Comparison of ENCODE assay signal across 10 mouse cellular contexts in the genomic region with DNA sequence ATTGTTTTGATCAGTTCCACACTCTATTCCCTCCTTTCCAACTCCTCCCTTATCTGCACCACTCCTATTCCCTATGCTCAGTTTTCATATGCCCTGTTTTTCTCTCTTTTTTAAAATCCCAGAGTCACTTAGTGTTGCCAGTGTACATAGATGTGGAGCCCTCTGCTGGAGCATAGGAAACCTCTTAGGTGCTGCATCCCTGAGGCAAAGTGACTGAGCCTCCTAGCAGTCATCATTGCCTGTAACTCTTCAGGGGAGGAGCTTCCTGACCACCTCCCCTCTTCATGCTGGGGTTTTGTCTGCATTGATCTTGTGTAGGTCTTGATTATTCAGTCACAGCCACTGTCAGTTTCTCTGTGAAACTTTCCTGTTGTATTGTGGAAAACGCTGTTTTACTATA. TPM values are rescaled to one million over a fixed set of nuclear protein-coding genes. Genes with fewer than 3 reads are reported as not detected.
DNase-seq lines count a peak whose midpoint lies in the region; ATAC-seq and TF ChIP-seq lines count a peak whose summit lies in the region.
"Had no signal": no experiment of that assay in that cellular context is flagged by ENCODE, and none has a peak within 500 bp of the region (broad histone marks: within the 10 kb centered on the region; RNA-seq: fewer than 3 reads in every experiment).

No protein-coding gene starts in this region.

- H3K27ac ChIP-seq in heart, embryonic 11.5 days (ENCODE audit: low read depth, low read length), result no peak overlapping the region
- no peak overlapping the region for H3K27ac ChIP-seq in forebrain, postnatal 0 days (ENCODE audit: low read depth, low read length)
- H3K27ac ChIP-seq: embryonic facial prominence, embryonic 13.5 days; lung, embryonic 15.5 days had no signal

- WGBS in heart, embryonic 11.5 days (ENCODE audit: insufficient replicate concordance), result 78% methylated on average over 1 of the region's 1 CpGs
- 73% methylated on average over 1 of the region's 1 CpGs for WGBS in forebrain, postnatal 0 days

- no peaks in the 10 kb centered on the region for H3K27me3 ChIP-seq in heart, embryonic 11.5 days (ENCODE audit: control insufficient read depth, insufficient read depth, low read length)
- H3K27me3 ChIP-seq in forebrain, postnatal 0 days (ENCODE audit: insufficient read depth, low read length), result no peaks in the 10 kb centered on the region
- H3K27me3 ChIP-seq: embryonic facial prominence, embryonic 13.5 days; lung, embryonic 15.5 days had no signal

- no peak overlapping the region for H3K4me3 ChIP-seq in heart, embryonic 11.5 days (ENCODE audit: low read depth, low read length)
- H3K4me3 ChIP-seq in forebrain, postnatal 0 days (ENCODE audit: low read depth, low read length), result no peak overlapping the region
- H3K4me3 ChIP-seq: embryonic facial prominence, embryonic 13.5 days; lung, embryonic 15.5 days had no signal

- peaks cover 3% of the 10 kb centered on the region; the same call in 1 of the 2 replicates for H3K36me3 ChIP-seq in heart, embryonic 11.5 days (ENCODE audit: control insufficient read depth, insufficient read depth, low read length)
- peaks cover 4% of the 10 kb centered on the region; the same call in 1 of the 2 replicates for H3K36me3 ChIP-seq in forebrain, postnatal 0 days (ENCODE audit: insufficient read depth)

- peak; percentile 57 for TF ChIP-seq CTCF in forebrain, postnatal 0 days (IDR thresholded peaks at IDR 0.05; ENCODE audit: low read depth)

- H3K4me2 ChIP-seq in heart, embryonic 11.5 days, result no peak overlapping the region
- no peak overlapping the region for H3K4me2 ChIP-seq in forebrain, postnatal 0 days (ENCODE audit: low read depth)
- H3K4me2 ChIP-seq: embryonic facial prominence, embryonic 13.5 days; lung, embryonic 15.5 days had no signal

- no peaks in the 10 kb centered on the region for H3K4me1 ChIP-seq in heart, embryonic 11.5 days (ENCODE audit: control insufficient read depth, insufficient read depth, low read length)
- H3K4me1 ChIP-seq in forebrain, postnatal 0 days (ENCODE audit: insufficient read depth), result no peaks in the 10 kb centered on the region
- H3K4me1 ChIP-seq: embryonic facial prominence, embryonic 13.5 days; lung, embryonic 15.5 days had no signal

- H3K9me3 ChIP-seq in heart, embryonic 11.5 days (replicated peaks; ENCODE audit: control insufficient read depth, low read length), result no peaks in the 10 kb centered on the region
- H3K9me3 ChIP-seq in forebrain, postnatal 0 days (ENCODE audit: low read length), result no peaks in the 10 kb centered on the region
- H3K9me3 ChIP-seq: embryonic facial prominence, embryonic 13.5 days; lung, embryonic 15.5 days had no signal

- H3K9ac ChIP-seq in heart, embryonic 11.5 days (ENCODE audit: low read depth, low read length), result no peak overlapping the region
- no peak overlapping the region for H3K9ac ChIP-seq in forebrain, postnatal 0 days
- H3K9ac ChIP-seq: embryonic facial prominence, embryonic 13.5 days; lung, embryonic 15.5 days had no signal

- ATAC-seq in heart, embryonic 11.5 days (replicated peaks; ENCODE audit: insufficient number of reproducible peaks, low FRiP score, low TSS enrichment), result no peak
- ATAC-seq in forebrain, postnatal 0 days, result peak; percentile 58
- ATAC-seq in neutrophil, adult 5-6 weeks (ENCODE audit: extremely low read depth, insufficient number of reproducible peaks, low FRiP score, poor library complexity, severe bottlenecking), result peak; percentile 85

- DNase-seq in heart, adult 8-10 months (ENCODE audit: low spot score), result peak; percentile 29
- peak; percentile 71 for DNase-seq in CD4-positive helper T cell, adult 2 months (ENCODE audit: low read depth, low spot score)
- DNase-seq in adrenal gland, postnatal 25 days, result peak; percentile 6
- DNase-seq in forebrain, postnatal 0 days, result peak; percentile 31
- peak; percentile 49 to 51 for DNase-seq in kidney, postnatal 25 days
- DNase-seq in urinary bladder, adult 18-20 months (ENCODE audit: low spot score in 2 of 2), result no peak

RNA-seq across cellular contexts. Expression of a gene that starts 22.7 kb away (rescaled TPM):
- total RNA-seq in heart, adult 8-10 months (2022), result 1 to 10 TPM; 6.1 to 9.4 (median 7.7) TPM
- polyA plus RNA-seq in heart, embryonic 11.5 days (2014; fragmentation: Nextera tagmentation; extraction: Ambion mirVana), result 2.5 and 3.9 TPM in 2 replicates
- 23.8 and 41.5 TPM in 2 replicates for total RNA-seq in adrenal gland, postnatal 25 days (2021)
- 13.2 and 14.2 TPM in 2 replicates for total RNA-seq in forebrain, postnatal 0 days (2014; rRNA removed)
- polyA plus RNA-seq in forebrain, postnatal 0 days (2015; fragmentation: Nextera tagmentation; extraction: Ambion mirVana), result 1.5 and 3.5 TPM in 2 replicates
- 445 and 463 TPM in 2 replicates for total RNA-seq in neutrophil, adult 5-6 weeks (2017)

Comparison
In these comparisons a context has a peak if more than half of its experiments do, and no peak if none do; other contexts are left out.
1. DNase-seq: peak in heart, adult 8-10 months (single experiment), CD4-positive helper T cell, adult 2 months (single experiment), adrenal gland, postnatal 25 days (single experiment), forebrain, postnatal 0 days (single experiment) and kidney, postnatal 25 days (2 of 2); none in urinary bladder, adult 18-20 months (0 of 2).
2. RNA of a gene that starts 22.7 kb away (total RNA-seq): 445 to 463 TPM in neutrophil, adult 5-6 weeks; 23.8 to 41.5 TPM in adrenal gland, postnatal 25 days, 13.2 to 14.2 TPM in forebrain, postnatal 0 days and 6.1 to 9.4 TPM in heart, adult 8-10 months; every median in the first group is over 10 times any median in the second.